Mouse (Mus musculus): Measurements from ENCODE around the gene Tfg. TPM values are rescaled to one million over a fixed set of nuclear protein-coding genes. Genes with fewer than 3 reads are reported as not detected.

Tfg gene
- polyA plus RNA-seq, 1 experiment: 85.0 TPM

- Histone ChIP-seq H3K27me3 (replicated peaks; ENCODE audit: control insufficient read depth, insufficient read depth, low read length) (no peaks in the 10 kb centered on the region), H3K27ac (ENCODE audit: insufficient read depth, low read depth, low read length) (no peak overlapping the region), H3K36me3 (ENCODE audit: control insufficient read depth, insufficient read depth, low read length) (no peaks in the 10 kb centered on the region), H3K4me3 (ENCODE audit: insufficient read depth, low read depth, low read length) (no peak overlapping the region), H3K4me1 (ENCODE audit: control insufficient read depth, insufficient read depth, low read length) (no peaks in the 10 kb centered on the region)
- TF ChIP-seq CTCF (conservative IDR thresholded peaks at IDR 0.05; ENCODE audit: insufficient read depth, insufficient read length, low read depth, low read length) (peak; percentile 37; the same call in 1 of the 2 replicates), POLR2A (IDR thresholded peaks at IDR 0.05; ENCODE audit: low read depth, low read length) (no peak)
- 59% methylated on average over 4 of the region's 4 CpGs for WGBS
- DNase-seq: peak; percentile 19
Measured at GRCm38 (mm10) chr16:56677146-56677545, 40.1 kb downstream of the Tfg start.

GRCm38 (mm10) chr16:56673420-56673819 lies 43.8 kb downstream of the Tfg start:
- H3K27ac ChIP-seq (ENCODE audit: insufficient read depth, low read depth, low read length): no peak overlapping the region
- TF ChIP-seq POLR2A (IDR thresholded peaks at IDR 0.05; ENCODE audit: low read depth, low read length) (no peak), CTCF (conservative IDR thresholded peaks at IDR 0.05; ENCODE audit: insufficient read depth, insufficient read length, low read depth, low read length) (no peak)
- no peak for DNase-seq
- H3K27me3 ChIP-seq (replicated peaks; ENCODE audit: control insufficient read depth, insufficient read depth, low read length): no peaks in the 10 kb centered on the region
- no peaks in the 10 kb centered on the region for H3K36me3 ChIP-seq (ENCODE audit: control insufficient read depth, insufficient read depth, low read length)
- WGBS: 88% methylated on average over 2 of the region's 2 CpGs
- H3K4me3 ChIP-seq (ENCODE audit: insufficient read depth, low read depth, low read length): no peak overlapping the region
- H3K4me1 ChIP-seq (ENCODE audit: control insufficient read depth, insufficient read depth, low read length): no peaks in the 10 kb centered on the region

GRCm38 (mm10) chr16:56670941-56671340 lies 46.3 kb downstream of the Tfg start:
- Histone ChIP-seq H3K4me1 (ENCODE audit: control insufficient read depth, insufficient read depth, low read length) (no peaks in the 10 kb centered on the region), H3K4me3 (ENCODE audit: insufficient read depth, low read depth, low read length) (no peak overlapping the region), H3K36me3 (ENCODE audit: control insufficient read depth, insufficient read depth, low read length) (no peaks in the 10 kb centered on the region), H3K27me3 (replicated peaks; ENCODE audit: control insufficient read depth, insufficient read depth, low read length) (no peaks in the 10 kb centered on the region), H3K27ac (ENCODE audit: insufficient read depth, low read depth, low read length) (no peak overlapping the region)
- no peak for DNase-seq
- 64% methylated on average over 8 of the region's 8 CpGs for WGBS
- TF ChIP-seq CTCF (conservative IDR thresholded peaks at IDR 0.05; ENCODE audit: insufficient read depth, insufficient read length, low read depth, low read length): no peak
- TF ChIP-seq POLR2A (IDR thresholded peaks at IDR 0.05; ENCODE audit: low read depth, low read length): no peak

GRCm38 (mm10) chr16:56669520-56669919 lies 47.7 kb downstream of the Tfg start:
- WGBS: 31% methylated on average over 5 of the region's 5 CpGs
- Histone ChIP-seq H3K27me3 (replicated peaks; ENCODE audit: control insufficient read depth, insufficient read depth, low read length) (no peaks in the 10 kb centered on the region), H3K27ac (ENCODE audit: insufficient read depth, low read depth, low read length) (no peak overlapping the region), H3K4me3 (ENCODE audit: insufficient read depth, low read depth, low read length) (no peak overlapping the region), H3K36me3 (ENCODE audit: control insufficient read depth, insufficient read depth, low read length) (no peaks in the 10 kb centered on the region), H3K4me1 (ENCODE audit: control insufficient read depth, insufficient read depth, low read length) (no peaks in the 10 kb centered on the region)
- TF ChIP-seq CTCF (conservative IDR thresholded peaks at IDR 0.05; ENCODE audit: insufficient read depth, insufficient read length, low read depth, low read length) (no peak), POLR2A (IDR thresholded peaks at IDR 0.05; ENCODE audit: low read depth, low read length) (no peak)
- DNase-seq: no peak

GRCm38 (mm10) chr16:56658866-56659265 lies 58.4 kb downstream of the Tfg start:
- no peak overlapping the region for H3K27ac ChIP-seq (ENCODE audit: insufficient read depth, low read depth, low read length)
- TF ChIP-seq CTCF (conservative IDR thresholded peaks at IDR 0.05; ENCODE audit: insufficient read depth, insufficient read length, low read depth, low read length): no peak
- no peak for TF ChIP-seq POLR2A (IDR thresholded peaks at IDR 0.05; ENCODE audit: low read depth, low read length)
- no peaks in the 10 kb centered on the region for H3K27me3 ChIP-seq (replicated peaks; ENCODE audit: control insufficient read depth, insufficient read depth, low read length)
- no peaks in the 10 kb centered on the region for H3K36me3 ChIP-seq (ENCODE audit: control insufficient read depth, insufficient read depth, low read length)
- H3K4me1 ChIP-seq (ENCODE audit: control insufficient read depth, insufficient read depth, low read length): no peaks in the 10 kb centered on the region
- no peak for DNase-seq
- no peak overlapping the region for H3K4me3 ChIP-seq (ENCODE audit: insufficient read depth, low read depth, low read length)

- peak; percentile 5 for DNase-seq
- Histone ChIP-seq H3K27me3 (replicated peaks; ENCODE audit: control insufficient read depth, insufficient read depth, low read length) (no peaks in the 10 kb centered on the region), H3K36me3 (ENCODE audit: control insufficient read depth, insufficient read depth, low read length) (no peaks in the 10 kb centered on the region), H3K27ac (ENCODE audit: insufficient read depth, low read depth, low read length) (no peak overlapping the region), H3K4me1 (ENCODE audit: control insufficient read depth, insufficient read depth, low read length) (no peaks in the 10 kb centered on the region), H3K4me3 (ENCODE audit: insufficient read depth, low read depth, low read length) (no peak overlapping the region)
- no peak for TF ChIP-seq CTCF (conservative IDR thresholded peaks at IDR 0.05; ENCODE audit: insufficient read depth, insufficient read length, low read depth, low read length)
- no peak for TF ChIP-seq POLR2A (IDR thresholded peaks at IDR 0.05; ENCODE audit: low read depth, low read length)
- 57% methylated on average over 12 of the region's 12 CpGs for WGBS
Measured at GRCm38 (mm10) chr16:56655193-56655910, 61.9 kb downstream of the Tfg start.

GRCm38 (mm10) chr16:56646382-56647172 lies 70.7 kb downstream of the Tfg start:
- TF ChIP-seq CTCF (conservative IDR thresholded peaks at IDR 0.05; ENCODE audit: insufficient read depth, insufficient read length, low read depth, low read length) (no peak), POLR2A (IDR thresholded peaks at IDR 0.05; ENCODE audit: low read depth, low read length) (no peak)
- Histone ChIP-seq H3K4me3 (ENCODE audit: insufficient read depth, low read depth, low read length) (no peak overlapping the region), H3K27ac (ENCODE audit: insufficient read depth, low read depth, low read length) (no peak overlapping the region), H3K27me3 (replicated peaks; ENCODE audit: control insufficient read depth, insufficient read depth, low read length) (no peaks in the 10 kb centered on the region), H3K36me3 (ENCODE audit: control insufficient read depth, insufficient read depth, low read length) (no peaks in the 10 kb centered on the region), H3K4me1 (ENCODE audit: control insufficient read depth, insufficient read depth, low read length) (no peaks in the 10 kb centered on the region)
- 71% methylated on average over 7 of the region's 7 CpGs for WGBS
- no peak for DNase-seq
